Mouse (Mus musculus) E14TG2a.4 (cell line): ENCODE results near the gene B4galnt4.

Experiments
- H3K27me3 ChIP-seq: 2 replicates; pipeline ENCODE4 v1.6.1; 2014; ENCODE audit warnings: low read length, control low read depth; ENCODE audit not compliant: insufficient read depth
- H3K36me3 ChIP-seq: 2 replicates; pipeline ENCODE4 v1.6.1; 2014; ENCODE audit warnings: low read length, control low read depth; ENCODE audit not compliant: insufficient read depth
- H3K4me1 ChIP-seq: replicated peaks from 2 replicates; pipeline ENCODE4 v1.6.1; 2014; ENCODE audit warnings: low read depth, low read length, control low read depth
- H3K4me3 ChIP-seq: replicated peaks from 2 replicates; pipeline ENCODE4 v1.5.1; 2014; ENCODE audit warnings: mild to moderate bottlenecking, low read length
- H3K9me3 ChIP-seq: 2 replicates; pipeline ENCODE4 v1.6.1; 2014; ENCODE audit warnings: low read length, control low read depth
- CTCF ChIP-seq: conservative IDR thresholded peaks from 2 replicates; pipeline ENCODE4 v1.5.1; 2014; ENCODE audit warnings: low read length
- NANOG ChIP-seq: IDR thresholded peaks from 2 replicates; pipeline ENCODE4 v1.6.1; 2014; ENCODE audit warnings: borderline replicate concordance, low read length, mixed read lengths
- POU5F1 ChIP-seq: IDR thresholded peaks from 2 replicates; pipeline ENCODE4 v1.6.1; 2014; ENCODE audit warnings: low read length, borderline replicate concordance

Gene B4galnt4

DNA sequence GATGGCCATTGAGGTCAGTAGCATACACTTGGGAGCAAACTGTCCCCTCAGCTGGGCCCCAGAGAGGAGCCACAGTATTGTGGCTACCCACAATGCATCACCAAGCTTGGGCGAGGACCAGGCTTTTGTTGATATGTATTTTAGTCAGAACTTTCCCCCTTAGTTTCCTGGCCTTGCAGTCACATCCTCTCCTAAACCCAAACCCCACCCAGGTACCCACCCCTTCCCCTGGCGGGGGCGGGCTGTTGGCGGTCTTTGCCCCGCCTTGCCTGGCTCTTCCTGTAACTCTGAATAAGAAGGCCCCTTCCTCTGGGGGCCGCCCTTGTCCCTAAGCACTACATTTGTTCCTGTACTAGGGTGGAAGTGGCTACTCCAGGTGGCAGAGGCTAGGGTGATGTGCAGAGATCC lies 35.7 kb downstream of the B4galnt4 start:
- H3K36me3 ChIP-seq: peaks cover 41% of the 10 kb centered on the region
- H3K9me3 ChIP-seq: no peaks in the 10 kb centered on the region
- H3K4me1 ChIP-seq: peaks cover 82% of the 10 kb centered on the region
- no peak for TF ChIP-seq POU5F1
- no peak for TF ChIP-seq CTCF
- TF ChIP-seq NANOG: no peak
- H3K27me3 ChIP-seq: no peaks in the 10 kb centered on the region; the same call in 1 of the 2 replicates
- peak overlapping the region; percentile 78 for H3K4me3 ChIP-seq

DNA sequence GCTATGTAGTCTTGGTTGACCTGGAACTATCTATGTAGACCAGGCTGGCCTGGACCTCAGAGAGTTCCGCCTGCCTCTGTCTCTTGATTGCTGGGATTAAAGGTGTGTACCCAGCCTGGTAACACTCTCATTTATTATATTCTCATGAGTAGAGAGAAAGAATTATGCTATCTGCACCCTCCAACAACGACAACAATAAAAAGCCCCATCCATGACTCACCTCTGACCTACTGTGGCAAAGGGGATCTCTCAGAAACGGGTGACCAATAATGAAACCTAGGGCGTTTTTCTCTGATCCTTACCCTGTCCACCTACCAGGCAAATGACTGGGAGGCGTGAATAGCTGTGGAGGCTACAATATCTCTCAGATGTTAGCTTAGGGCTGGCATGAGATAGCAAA lies 36.3 kb downstream of the B4galnt4 start:
- peaks cover 77% of the 10 kb centered on the region for H3K4me1 ChIP-seq
- H3K9me3 ChIP-seq: no peaks in the 10 kb centered on the region
- TF ChIP-seq NANOG (no peak), POU5F1 (no peak), CTCF (no peak)
- H3K4me3 ChIP-seq: no peak overlapping the region
- no peaks in the 10 kb centered on the region; the same call in 1 of the 2 replicates for H3K27me3 ChIP-seq
- peaks cover 41% of the 10 kb centered on the region for H3K36me3 ChIP-seq

DNA sequence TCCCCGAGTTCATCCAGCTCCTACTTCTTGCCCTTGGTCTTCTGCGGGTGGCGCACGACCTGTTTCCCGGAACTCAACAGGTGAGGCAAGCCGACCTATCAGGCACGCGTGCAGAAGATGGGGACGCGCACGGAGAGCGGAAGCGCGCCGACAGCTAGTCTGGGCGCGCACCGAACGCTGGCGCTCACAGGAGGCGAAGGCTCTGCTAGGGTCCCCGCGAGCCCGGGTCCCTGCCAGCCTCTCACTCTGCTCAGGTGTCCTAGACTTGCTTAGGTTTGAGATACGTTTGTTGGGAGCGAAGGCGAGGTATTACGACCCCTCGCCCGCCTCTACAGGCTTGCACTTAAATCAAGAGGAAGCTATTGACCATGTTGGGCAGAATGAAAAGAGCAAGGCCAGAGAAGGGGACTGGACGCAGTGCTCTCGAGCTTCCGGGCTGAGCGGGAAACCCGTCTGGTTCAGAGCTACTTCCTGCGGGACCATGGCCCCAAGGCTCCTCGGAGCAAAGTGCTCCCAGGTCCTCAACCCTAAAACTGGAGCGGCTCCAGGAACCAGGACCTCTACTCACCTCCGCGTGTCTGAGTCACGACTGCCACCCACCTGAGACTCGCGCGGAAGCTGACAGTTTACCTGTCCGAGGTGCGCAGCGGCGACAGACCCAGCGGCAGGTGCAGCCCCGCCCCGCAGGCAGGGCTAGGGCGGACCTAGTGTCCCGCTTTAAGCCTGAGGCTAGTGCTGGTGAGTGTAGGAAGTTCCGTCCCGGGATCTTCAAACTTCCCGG lies 39.2 kb downstream of the B4galnt4 start, which contains the start of gene Sigirr:
Gene Sigirr, minus strand, starts transcription at position 662 of the 781 bp plus-strand sequence.
- Histone ChIP-seq H3K36me3 (peaks cover 44% of the 10 kb centered on the region), H3K9me3 (peaks cover 9% of the 10 kb centered on the region; the same call in 1 of the 2 replicates), H3K4me3 (peak within 1 kb of the TSS; percentile 84), H3K27me3 (no peaks in the 10 kb centered on the region), H3K4me1 (peaks cover 71% of the 10 kb centered on the region)
- TF ChIP-seq NANOG (no peak), CTCF (no peak), POU5F1 (no peak)

DNA sequence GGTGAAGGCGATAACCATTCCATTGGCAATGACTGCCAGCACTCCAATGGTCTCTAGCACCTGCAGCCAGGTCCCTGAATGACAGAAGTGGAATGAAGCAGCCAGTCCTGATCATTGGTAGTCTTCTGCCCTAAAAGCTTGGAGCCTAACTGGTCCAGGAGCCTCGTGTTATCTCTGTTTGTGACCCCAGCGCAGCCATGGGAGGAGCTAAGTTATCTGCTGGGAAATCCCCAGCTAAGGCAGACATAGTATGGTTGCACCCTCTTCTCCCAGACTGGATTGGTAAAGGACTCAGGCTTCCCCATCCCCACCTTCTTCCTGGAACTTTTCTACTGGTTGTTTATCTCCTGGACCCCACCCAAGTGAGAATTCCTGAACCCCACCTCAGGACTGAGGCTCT lies 42.3 kb downstream of the B4galnt4 start:
- Histone ChIP-seq H3K4me3 (peak overlapping the region; percentile 7; the same call in 1 of the 2 replicates), H3K4me1 (peaks cover 42% of the 10 kb centered on the region), H3K9me3 (peaks cover 9% of the 10 kb centered on the region; the same call in 1 of the 2 replicates), H3K27me3 (no peaks in the 10 kb centered on the region), H3K36me3 (peaks cover 69% of the 10 kb centered on the region)
- TF ChIP-seq NANOG (no peak), CTCF (no peak), POU5F1 (no peak)

DNA sequence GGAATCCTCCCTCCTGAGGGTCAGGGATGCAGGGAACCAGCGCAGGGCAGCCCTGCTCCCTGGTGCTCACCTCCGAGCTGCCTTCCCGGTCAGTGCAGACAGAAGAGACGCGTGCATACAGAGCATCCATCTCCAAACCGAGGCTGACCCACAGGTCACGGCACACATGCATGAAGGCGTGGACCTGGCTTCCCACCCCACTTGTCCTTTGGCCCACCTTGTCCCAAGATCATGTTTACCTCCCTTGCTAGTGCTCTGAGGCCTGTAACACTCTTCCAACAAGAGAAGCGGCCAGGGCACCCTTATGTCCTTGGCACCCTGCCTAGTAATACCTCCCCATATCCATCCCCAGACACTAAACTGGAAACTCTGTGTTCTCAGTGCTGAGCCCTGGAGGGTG lies 55.0 kb downstream of the B4galnt4 start:
- Histone ChIP-seq H3K9me3 (no peaks in the 10 kb centered on the region), H3K36me3 (peaks cover 26% of the 10 kb centered on the region), H3K27me3 (no peaks in the 10 kb centered on the region), H3K4me3 (0 out of 2 replicates have a peak overlapping the region, but pooled peaks have one; percentile 8), H3K4me1 (peaks cover 84% of the 10 kb centered on the region)
- TF ChIP-seq CTCF (no peak), NANOG (no peak), POU5F1 (no peak)

DNA sequence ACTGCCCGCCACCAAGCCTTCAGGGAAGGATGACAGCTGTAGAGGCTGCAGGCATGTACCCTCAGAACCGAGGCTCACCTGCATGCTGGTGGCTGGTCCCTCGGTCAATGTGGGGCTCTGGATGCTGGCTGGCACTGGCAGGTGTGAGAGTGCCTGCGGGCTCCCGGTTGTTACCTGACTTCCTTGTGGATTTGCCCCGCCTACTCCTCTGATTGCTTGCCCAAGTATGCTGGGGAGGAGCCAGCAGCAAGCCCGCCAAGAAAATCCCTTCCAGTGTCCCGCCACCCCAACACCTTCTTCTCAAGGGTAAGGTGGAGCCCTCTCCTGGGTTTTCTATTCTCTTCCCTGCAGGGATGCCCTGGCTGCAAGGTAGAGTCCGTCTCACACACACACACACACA lies 56.7 kb downstream of the B4galnt4 start, which contains the start of gene Ano9:
Gene Ano9, minus strand, starts transcription at position 171 of the 400 bp plus-strand sequence.
- TF ChIP-seq NANOG (no peak), POU5F1 (no peak), CTCF (no peak)
- H3K4me1 ChIP-seq: peaks cover 89% of the 10 kb centered on the region
- no peaks in the 10 kb centered on the region for H3K9me3 ChIP-seq
- no peaks in the 10 kb centered on the region for H3K27me3 ChIP-seq
- peaks cover 22% of the 10 kb centered on the region for H3K36me3 ChIP-seq
- peak within 1 kb of the TSS; percentile 81 for H3K4me3 ChIP-seq

DNA sequence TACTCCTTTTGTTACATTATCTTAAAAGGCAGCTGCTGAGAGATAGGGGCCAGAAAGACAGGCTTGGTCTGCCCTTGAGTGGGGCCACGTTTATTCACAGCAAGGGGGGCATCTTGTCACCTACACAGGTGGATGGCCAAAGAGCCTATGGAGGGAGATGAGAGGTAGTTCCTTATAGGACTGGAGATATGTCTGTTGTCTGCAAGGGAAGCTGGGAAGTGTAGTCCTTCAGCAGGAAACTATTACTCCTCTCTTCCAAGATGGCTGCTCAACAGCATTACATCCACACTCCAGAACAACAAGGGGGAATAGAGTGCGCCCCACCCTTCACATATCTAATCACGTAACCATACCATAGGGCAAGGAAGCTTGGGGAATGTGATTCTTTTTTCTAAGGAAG lies 58.6 kb downstream of the B4galnt4 start:
- TF ChIP-seq CTCF (no peak), NANOG (no peak), POU5F1 (no peak)
- peaks cover 82% of the 10 kb centered on the region for H3K4me1 ChIP-seq
- no peaks in the 10 kb centered on the region for H3K27me3 ChIP-seq
- peaks cover 18% of the 10 kb centered on the region for H3K36me3 ChIP-seq
- H3K9me3 ChIP-seq: no peaks in the 10 kb centered on the region
- H3K4me3 ChIP-seq: no peak overlapping the region

DNA sequence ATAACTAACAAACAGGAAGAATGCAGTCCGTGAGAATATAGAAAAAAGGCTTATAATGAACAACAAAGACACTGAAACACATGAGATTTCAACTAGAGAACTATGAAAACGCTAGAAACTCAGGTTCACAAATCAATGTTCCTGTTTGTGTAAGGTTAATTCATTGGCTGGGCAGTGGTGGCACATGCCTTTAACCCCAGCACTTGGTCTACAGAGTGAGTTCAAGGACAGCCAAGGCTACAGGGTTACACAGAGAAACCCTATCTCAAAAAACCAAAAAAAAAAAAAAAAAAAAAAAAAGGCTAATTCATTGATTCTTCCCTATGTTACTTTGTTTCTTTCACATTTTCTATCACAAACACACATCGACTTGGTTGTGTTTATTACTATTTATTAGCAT lies 59.7 kb downstream of the B4galnt4 start:
- peaks cover 9% of the 10 kb centered on the region for H3K36me3 ChIP-seq
- peaks cover 83% of the 10 kb centered on the region for H3K4me1 ChIP-seq
- H3K4me3 ChIP-seq: no peak overlapping the region
- no peaks in the 10 kb centered on the region for H3K27me3 ChIP-seq
- H3K9me3 ChIP-seq: no peaks in the 10 kb centered on the region
- TF ChIP-seq NANOG: no peak
- no peak for TF ChIP-seq CTCF
- no peak for TF ChIP-seq POU5F1
